Mouse (Mus musculus) lung, adult 2 months (tissue): ENCODE measurements around the gene Cutc. TPM values are rescaled to one million over a fixed set of nuclear protein-coding genes. Genes with fewer than 3 reads are reported as not detected.

Source experiments
- DNase-seq: peaks from one replicate; pipeline ENCODE4 v3.0.0; 2022
- H3K4me1 ChIP-seq: fragments of 200-500 bp; 2 replicates; pipeline ENCODE4 v1.6.1; 2011; ENCODE audit warnings: low read length; ENCODE audit not compliant: control insufficient read depth, insufficient read depth
- H3K4me3 ChIP-seq: fragments of 200-500 bp; replicated peaks from 2 replicates; pipeline ENCODE3; 2011; ENCODE audit warnings: low read depth, mild to moderate bottlenecking, control low read depth, low read length; ENCODE audit errors: extremely low read depth
- CTCF ChIP-seq: fragments of 200-500 bp; IDR thresholded peaks from 2 replicates; pipeline ENCODE4 v1.5.1; 2011; ENCODE audit warnings: mild to moderate bottlenecking, low read length, control low read depth; ENCODE audit not compliant: insufficient read depth
- POLR2A ChIP-seq: fragments of 200-500 bp; IDR thresholded peaks from 2 replicates; pipeline ENCODE4 v1.6.1; 2011; ENCODE audit warnings: low read depth, mild to moderate bottlenecking, control low read depth, low read length, borderline replicate concordance; ENCODE audit errors: extremely low read depth
- WGBS: fragments of 180-500 bp; shearing (Covaris S2); methylation state at CpG from one replicate; pipeline ENCODE4 v1.1.7; 2018; 5-methylcytosine and 5-hydroxymethylcytosine counted together
- polyA plus RNA-seq: library from polyadenylated mRNA; depleted of rRNA; stranded (reverse); fragments of >200 nt; gene quantifications from 2 replicates; pipeline ENCODE4 v1.2.3, GENCODE M21; 2012

The Cutc gene
- polyA plus RNA-seq, 1 experiment, result 4.8 TPM

DNA sequence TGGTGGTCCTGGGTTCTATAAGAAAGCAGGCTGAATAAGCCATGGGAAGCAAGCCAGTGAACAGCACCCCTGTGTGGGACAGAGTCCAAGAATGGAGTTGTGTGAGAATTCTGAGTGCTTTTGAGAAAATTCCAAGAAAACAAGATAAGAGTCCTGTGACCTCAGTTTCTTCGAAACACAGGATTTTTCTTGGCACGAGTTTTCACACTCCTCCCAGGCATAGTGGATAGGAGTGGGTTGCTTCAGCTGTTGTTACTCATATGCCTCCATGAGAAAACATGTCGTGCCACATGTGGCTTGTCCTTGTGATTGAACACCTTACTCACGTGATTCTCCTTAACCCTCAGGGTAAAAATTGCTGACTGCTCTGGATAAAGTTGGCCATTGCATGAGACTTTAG, 4.9 kb upstream of the Cutc start:
- TF ChIP-seq CTCF (no peak), POLR2A (no peak)
- Histone ChIP-seq H3K4me3 (no peak overlapping the region), H3K4me1 (no peaks in the 10 kb centered on the region)
- WGBS, result 60% methylated on average over 4 of the region's 4 CpGs
- no peak for DNase-seq

DNA sequence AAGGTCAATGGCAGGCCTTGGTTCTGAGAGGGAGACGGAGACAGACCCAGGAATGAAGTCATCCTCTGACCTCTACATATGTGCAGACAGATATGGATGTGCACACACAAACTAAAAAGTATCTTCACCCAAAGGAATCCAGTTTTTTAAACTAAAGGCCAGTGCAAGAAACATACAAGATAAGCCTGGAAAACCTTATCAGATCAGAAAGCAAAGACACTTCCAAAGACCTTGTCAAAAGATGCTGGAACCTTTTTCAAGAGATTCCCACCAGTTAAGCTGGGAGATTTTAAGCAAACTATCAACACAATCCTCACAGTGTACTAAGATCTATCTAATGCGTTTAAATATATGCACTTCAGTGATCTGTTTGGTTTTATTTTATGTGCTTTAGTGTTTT, 2.8 kb upstream of the Cutc start:
- TF ChIP-seq CTCF, result no peak
- no peak for TF ChIP-seq POLR2A
- no peak for DNase-seq
- Histone ChIP-seq H3K4me1 (peaks cover 4% of the 10 kb centered on the region), H3K4me3 (no peak overlapping the region)
- 95% methylated on average over 2 of the region's 2 CpGs for WGBS

DNA sequence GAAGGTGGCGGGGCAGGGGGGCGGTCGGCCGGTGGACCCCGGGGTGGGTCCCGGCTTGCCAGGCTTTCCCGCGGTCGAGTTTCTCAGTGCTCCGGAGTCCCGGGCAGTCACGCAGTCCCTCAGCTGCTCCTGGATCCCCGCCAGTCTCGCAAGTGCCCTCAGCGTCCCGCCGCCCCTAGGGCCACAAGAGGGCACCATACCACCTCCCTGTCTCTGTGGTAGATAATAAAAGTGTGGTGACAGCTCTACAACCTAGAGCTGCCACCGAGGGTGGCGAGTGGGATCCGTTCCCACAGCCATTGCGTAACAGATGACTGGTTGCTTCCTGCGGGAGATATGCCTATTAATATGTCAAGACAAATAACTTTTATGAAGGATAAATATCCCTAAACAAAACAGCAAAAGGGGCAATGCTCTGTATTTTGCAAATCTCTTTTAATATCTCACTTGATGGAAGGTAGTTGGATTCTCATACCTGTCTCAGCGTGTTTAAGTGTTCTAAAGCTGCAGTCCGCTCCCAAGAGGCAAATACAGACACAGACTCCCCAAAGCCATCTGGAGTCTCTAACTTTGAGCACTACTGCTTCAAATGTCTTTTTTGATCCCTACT, 535 bp downstream of the Cutc start:
- DNase-seq, result peak; percentile 89
- 1% methylated on average over 23 of the region's 24 CpGs for WGBS
- no peak for TF ChIP-seq POLR2A
- TF ChIP-seq CTCF, result peak; percentile 65
- Histone ChIP-seq H3K4me3 (peak overlapping the region; percentile 67), H3K4me1 (peaks cover 4% of the 10 kb centered on the region)

DNA sequence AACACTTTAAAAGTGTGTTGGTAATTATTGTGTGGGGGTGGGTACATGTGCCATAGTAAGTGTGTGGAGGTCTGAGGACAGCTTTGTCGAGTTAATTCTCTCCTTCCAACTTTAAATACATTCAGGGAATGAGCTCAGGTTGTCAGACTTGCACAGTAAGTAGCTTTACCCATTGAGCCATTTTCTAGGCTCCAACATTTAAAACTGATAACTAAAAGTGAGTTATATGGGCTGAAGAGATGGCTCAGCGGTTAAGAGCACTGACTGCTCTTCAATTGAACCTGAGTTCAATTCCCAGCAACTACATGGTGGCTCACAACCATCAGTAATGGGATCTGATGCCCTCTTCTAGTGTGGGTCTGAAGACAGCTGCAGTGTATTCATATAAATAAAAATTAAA, 1.4 kb downstream of the Cutc start:
- Histone ChIP-seq H3K4me3 (no peak overlapping the region), H3K4me1 (peaks cover 4% of the 10 kb centered on the region)
- whole genome bisulfite sequencing, result 72% methylated on average over 2 of the region's 2 CpGs
- no peak for DNase-seq
- TF ChIP-seq CTCF (no peak), POLR2A (no peak)

DNA sequence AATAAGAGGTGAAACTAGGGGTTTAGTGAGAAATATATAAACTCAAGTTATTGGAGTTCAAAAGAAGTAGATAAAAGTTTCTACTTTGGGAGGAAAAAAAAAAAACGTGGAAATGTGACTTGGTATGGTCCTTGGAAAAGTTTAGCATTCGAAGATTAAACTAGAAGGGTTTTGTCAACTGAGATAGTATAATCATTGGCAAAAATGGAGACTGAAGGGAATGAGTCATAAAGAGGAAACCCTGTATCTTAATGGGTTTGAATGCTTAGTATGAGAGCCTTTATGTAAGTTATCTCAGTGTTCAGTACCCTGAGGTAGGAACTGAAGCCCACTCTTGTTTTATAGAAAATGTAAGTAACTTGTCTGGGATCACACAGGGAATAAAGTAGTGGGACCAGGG, 2.1 kb downstream of the Cutc start:
- WGBS, result 65% methylated on average over 2 of the region's 2 CpGs
- TF ChIP-seq POLR2A, result no peak
- H3K4me1 ChIP-seq, result peaks cover 4% of the 10 kb centered on the region
- DNase-seq, result no peak
- no peak overlapping the region for H3K4me3 ChIP-seq

DNA sequence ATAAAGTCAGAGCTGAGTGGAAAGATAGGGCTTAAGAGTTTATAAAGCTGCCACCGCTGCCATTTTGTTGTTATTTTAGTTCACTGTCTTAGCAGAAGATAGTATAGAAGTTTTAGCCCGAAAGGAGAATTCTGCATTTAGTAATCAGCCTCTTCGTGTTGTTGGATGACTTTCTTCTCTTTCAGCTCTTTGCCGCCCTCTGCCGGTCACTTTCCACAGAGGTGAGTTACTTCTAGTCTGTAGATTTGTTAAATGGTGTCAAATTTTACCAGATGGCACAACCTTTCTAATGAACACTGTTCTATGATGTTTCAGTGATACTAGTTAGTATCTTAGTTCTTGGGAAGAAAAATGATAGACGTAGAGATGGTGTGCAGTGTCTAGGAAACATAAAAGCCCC, 7.7 kb downstream of the Cutc start:
- TF ChIP-seq CTCF (peak; percentile 46), POLR2A (no peak)
- Histone ChIP-seq H3K4me1 (no peaks in the 10 kb centered on the region), H3K4me3 (no peak overlapping the region)
- DNase-seq, result peak; percentile 70
- WGBS, result 16% methylated on average over 6 of the region's 6 CpGs

DNA sequence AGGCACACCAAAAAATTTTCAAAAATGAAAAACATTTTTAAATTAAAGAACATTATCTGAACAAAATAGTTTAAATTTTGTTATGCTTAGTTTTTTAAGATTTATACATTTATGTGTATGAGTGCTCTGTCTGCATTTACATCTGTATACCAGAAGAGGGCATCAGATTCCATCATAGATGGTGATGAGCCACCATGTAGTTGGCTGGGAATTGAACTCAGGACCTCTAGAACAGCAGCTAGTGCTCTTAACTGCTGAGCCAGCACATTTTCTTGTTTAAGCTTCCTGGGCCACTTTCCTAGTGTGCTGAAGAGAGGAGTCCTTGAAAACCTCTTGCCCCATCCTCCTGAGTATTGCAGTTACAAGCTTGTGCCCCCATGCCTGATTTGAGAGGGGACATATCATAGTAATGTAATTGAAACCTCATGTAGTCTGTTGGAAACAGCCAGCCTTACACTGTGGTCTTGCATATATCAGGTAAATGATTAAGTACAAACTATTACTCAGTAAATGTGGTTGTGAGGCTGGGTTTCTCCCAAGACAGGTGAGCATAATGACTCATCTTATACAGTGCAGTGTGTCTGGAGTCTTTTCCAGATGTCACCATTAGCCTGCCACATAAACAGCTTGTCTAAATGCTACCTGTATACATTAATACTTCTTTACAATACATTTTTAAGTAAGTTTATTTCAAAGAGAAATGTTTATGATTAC, 8.9 kb downstream of the Cutc start:
- no peak for DNase-seq
- H3K4me3 ChIP-seq, result no peak overlapping the region
- no peak for TF ChIP-seq CTCF
- TF ChIP-seq POLR2A, result no peak
- H3K4me1 ChIP-seq, result no peaks in the 10 kb centered on the region

DNA sequence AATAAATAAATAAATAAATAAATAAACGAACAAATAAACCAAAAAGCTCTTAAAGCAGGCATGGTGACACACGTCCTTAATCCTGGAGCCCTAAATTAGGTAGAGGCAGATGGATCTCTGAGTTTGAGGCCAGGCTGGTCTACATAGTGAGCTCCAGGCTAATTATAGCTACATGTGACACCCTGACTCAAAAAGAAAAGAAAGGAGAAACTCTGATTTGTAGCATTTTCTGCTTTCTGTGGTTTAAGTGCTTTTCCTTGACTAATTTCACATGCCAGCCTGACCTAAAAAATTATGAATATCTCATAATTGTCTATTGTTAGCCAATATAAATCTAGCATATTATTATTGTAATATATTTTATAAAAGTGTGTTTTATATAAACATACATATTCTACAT, 9.6 kb downstream of the Cutc start:
- Histone ChIP-seq H3K4me1 (no peaks in the 10 kb centered on the region), H3K4me3 (no peak overlapping the region)
- 76% methylated on average over 2 of the region's 2 CpGs for WGBS
- no peak for DNase-seq
- TF ChIP-seq CTCF (no peak), POLR2A (no peak)

DNA sequence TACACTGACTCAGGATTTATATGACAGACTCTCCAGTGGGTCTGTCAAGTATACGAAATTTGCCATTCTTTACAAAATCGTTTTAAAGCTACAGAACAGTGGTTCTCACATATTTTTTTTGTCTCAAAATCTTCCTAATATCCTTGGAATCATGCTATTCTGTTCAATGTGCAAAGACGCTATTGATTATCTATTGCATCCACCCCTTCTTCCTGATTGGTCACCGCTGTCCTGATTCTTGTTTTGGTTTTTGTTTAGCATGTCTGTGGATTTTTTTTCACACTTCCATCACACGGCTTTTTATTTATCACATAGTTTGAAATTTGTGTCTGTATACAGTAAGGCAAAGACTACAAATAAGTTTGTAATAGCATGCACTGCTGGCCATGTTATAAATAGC, 13.7 kb downstream of the Cutc start:
- H3K4me1 ChIP-seq, result no peaks in the 10 kb centered on the region
- 82% methylated on average over 5 of the region's 5 CpGs for WGBS
- no peak for DNase-seq
- no peak overlapping the region for H3K4me3 ChIP-seq
- no peak for TF ChIP-seq POLR2A
- TF ChIP-seq CTCF, result no peak

DNA sequence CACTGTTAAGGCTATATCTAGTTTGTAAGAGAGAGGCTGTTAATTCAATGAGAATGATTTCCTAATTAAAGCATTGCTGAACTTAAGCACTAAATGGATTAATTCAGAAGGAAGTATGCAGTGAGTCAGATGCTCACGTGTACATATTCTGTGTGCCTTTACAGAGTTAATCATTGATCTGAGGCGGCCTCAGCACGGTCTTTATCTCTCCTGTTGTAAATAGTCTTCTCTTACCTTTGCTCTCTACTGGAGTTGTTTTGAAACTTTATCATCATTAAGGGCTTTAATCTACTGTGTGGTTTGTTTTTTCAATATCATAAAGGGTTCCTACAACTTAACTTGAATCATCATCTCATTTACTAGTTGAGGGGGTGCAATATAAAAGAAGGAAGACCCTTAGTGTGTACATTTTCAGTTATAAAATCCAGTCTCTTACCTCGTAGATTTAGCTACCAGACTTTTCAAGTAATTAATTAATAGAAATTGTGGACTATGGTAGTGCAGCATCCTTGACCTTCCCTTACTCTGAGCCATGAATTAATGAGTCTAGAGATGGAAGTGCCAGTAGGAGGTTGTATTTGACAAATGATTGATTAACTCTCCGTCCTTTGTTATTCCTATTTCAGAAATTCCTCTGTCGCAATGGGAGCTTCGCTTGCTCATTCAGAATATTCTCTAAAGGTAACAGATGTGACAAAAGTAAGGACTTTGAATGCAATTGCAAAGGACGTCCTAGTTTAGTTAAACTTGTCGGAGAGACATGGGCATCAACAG, 14.9 kb downstream of the Cutc start:
- Histone ChIP-seq H3K4me3 (no peak overlapping the region), H3K4me1 (no peaks in the 10 kb centered on the region)
- no peak for TF ChIP-seq POLR2A
- TF ChIP-seq CTCF, result no peak
- WGBS, result 67% methylated on average over 9 of the region's 9 CpGs
- DNase-seq, result no peak
